ENCODE assay signal across 8 mouse cellular contexts in the genomic region with DNA sequence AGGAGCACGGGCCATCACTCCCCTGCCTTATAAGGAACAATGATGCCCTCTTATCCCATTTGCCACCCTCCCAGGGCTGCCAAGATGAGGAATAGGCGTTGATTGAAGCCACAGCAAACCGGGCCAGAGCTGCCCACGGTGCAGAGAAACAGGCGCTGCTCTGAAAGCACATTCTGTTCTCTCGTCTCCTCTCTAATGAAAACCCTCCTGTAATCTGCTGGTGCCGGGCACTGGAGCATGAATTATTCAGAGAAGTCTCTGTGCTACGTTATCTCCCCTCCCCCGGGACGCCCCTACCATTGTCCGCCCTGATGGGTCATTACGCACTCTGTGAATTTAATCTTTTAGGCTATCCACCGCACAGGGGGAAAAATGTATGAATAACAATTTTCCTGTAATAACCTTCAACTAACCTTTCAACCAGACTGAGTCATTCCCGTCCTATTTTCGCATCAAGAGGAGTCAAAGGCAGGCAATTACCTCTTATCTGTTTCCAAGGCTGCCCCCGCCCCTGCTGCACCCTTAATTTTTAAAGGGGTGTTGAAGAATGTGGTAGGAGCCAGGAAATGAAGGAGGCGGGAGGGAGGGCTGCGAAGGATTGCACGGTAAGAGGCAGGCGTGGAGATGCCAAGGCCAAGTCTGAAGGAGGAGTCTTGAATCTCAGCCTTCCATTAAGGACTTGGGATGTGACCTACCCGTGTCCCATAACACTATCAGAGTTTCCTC.
DNase-seq lines count a peak whose midpoint lies in the region; TF ChIP-seq lines count a peak whose summit lies in the region.

No protein-coding gene starts in this region.

- H3K4me1 ChIP-seq in limb, embryonic 10.5 days = peaks cover 16% of the 10 kb centered on the region

- H3K36me3 ChIP-seq in limb, embryonic 10.5 days = no peaks in the 10 kb centered on the region

- intact Hi-C loops in left cerebral cortex, adult 2 months (cut with DNase I) = loop anchor here (10.0 kb wide), 1 partner anchor 181 kb away; no protein-coding TSS in a partner anchor
- intact Hi-C loops in heart, postnatal 14 days (cut with DNase I) = no loop called here

- H3K27me3 ChIP-seq in limb, embryonic 10.5 days (ENCODE audit: low read depth, poor library complexity, severe bottlenecking) = no peaks in the 10 kb centered on the region

- H3K27ac ChIP-seq in left cerebral cortex, adult 2 months = peak overlapping the region; percentile 74
- no peak overlapping the region for H3K27ac ChIP-seq in limb, embryonic 10.5 days

- no peaks in the 10 kb centered on the region for H3K9me3 ChIP-seq in limb, embryonic 10.5 days (replicated peaks)

- TF ChIP-seq CTCF in left cerebral cortex, adult 2 months (IDR thresholded peaks at IDR 0.05) = no peak

- DNase-seq in ES-CJ7 (ENCODE audit: low read depth, low spot score) = peak; percentile 56
- peak; percentile 27 for DNase-seq in adrenal gland, postnatal 10 days
- DNase-seq in frontal cortex, adult 2 months (ENCODE audit: extremely low spot score in 1 of 2, low spot score in 1 of 2) = peak; percentile 72 to 78
- peak; percentile 46 to 71 for DNase-seq in left cerebral cortex, adult 2 months (ENCODE audit: extremely low spot score in 1 of 2, low spot score in 2 of 2)
- peak; percentile 80 for DNase-seq in retina, postnatal 1 day
- no peak for DNase-seq in limb, embryonic 10.5 days (ENCODE audit: low spot score)
- no peak for DNase-seq in kidney, postnatal 10 days
- DNase-seq in heart, postnatal 14 days = no peak

- WGBS in limb, embryonic 10.5 days = 64% methylated on average over 21 of the region's 21 CpGs

- H3K4me3 ChIP-seq in left cerebral cortex, adult 2 months = no peak overlapping the region
- no peak overlapping the region for H3K4me3 ChIP-seq in limb, embryonic 10.5 days

Comparison
In these comparisons a context has a peak if more than half of its experiments do, and no peak if none do; other contexts are left out.
1. DNase-seq: peak in ES-CJ7 (single experiment), adrenal gland, postnatal 10 days (single experiment), frontal cortex, adult 2 months (2 of 2), left cerebral cortex, adult 2 months (2 of 2) and retina, postnatal 1 day (single experiment); none in limb, embryonic 10.5 days (single experiment), kidney, postnatal 10 days (single experiment) and heart, postnatal 14 days (0 of 2).